Mouse (Mus musculus): ENCODE measurements around the gene Lama1. TPM values are rescaled to one million over a fixed set of nuclear protein-coding genes. Genes with fewer than 3 reads are reported as not detected.

Lama1 gene
- polyA plus RNA-seq (2011; ENCODE audit: insufficient read depth, insufficient read length, low replicate concordance, missing spikeins), result 0.13 TPM in 1 of 2 replicates, not detected in the other

DNA sequence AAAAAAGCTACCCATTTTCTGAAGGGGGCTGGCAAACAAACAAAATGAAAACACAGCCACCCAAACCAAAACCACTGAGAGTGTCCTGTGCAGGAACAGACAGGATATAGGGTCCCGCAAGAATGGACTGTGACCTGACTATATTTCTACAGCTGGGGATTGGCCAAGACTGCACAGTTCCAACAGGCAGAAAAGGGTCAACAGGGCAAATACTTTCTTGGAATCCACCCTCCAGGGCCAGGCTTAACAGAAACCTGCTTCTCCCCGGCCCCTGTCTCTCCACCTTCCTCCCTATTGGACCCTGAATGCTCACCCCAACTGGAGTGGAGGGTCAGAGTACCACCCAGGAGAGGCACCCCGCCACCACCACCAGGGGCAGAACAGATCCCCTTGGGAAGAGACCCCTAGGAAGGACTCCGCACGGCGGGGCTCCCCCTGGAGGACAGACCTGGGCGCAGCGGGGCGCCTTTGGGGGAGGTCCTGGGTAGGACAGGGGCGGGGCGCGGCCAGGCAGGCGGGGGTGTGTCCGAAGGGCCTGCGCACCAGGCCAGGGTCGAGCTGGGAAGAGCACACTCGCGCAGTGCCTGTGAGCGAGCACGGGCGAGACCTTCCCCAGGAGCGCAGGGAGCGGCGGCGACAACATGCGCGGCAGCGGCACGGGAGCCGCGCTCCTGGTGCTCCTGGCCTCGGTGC, at the start of gene Lama1:
TSS of gene Lama1 (plus strand) at position 566 of the 693 bp plus-strand sequence.
- TF ChIP-seq POLR2A (IDR thresholded peaks at IDR 0.05; ENCODE audit: borderline replicate concordance, control insufficient read depth, low read depth, low read length) (no peak), CTCF (IDR thresholded peaks at IDR 0.05; ENCODE audit: control insufficient read depth, insufficient read depth, low read length) (no peak)
- Histone ChIP-seq H3K4me1 (ENCODE audit: control insufficient read depth, insufficient read depth, low read length) (no peaks in the 10 kb centered on the region), H3K4me3 (replicated peaks; ENCODE audit: control insufficient read depth, low read depth, low read length) (no peak within 1 kb of the TSS), H3K27ac (ENCODE audit: control insufficient read depth, insufficient read depth, low read depth, low read length, poor library complexity) (no peak within 1 kb of the TSS)
- WGBS, result 2% methylated on average over 32 of the region's 32 CpGs

DNA sequence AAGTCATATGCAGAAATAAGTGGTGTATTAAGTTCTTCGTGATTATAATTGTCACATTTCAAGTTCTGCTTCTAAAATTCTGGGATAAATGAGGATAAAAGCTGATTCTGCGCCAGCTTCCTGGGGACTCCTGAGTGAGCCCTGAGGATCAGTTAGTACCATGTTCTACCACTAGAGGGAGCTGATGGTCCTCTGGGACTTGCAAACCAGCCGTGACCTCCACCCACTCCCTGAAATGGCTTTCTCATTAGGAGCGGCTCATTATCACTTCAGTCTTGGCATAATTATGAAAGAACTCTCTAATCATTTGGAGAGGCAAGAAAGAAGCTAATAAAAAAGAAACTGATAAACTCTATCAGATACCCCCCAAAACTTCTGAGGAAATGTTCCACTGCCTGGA, 45.6 kb upstream of the Lama1 start:
- no peak overlapping the region for H3K27ac ChIP-seq (ENCODE audit: control insufficient read depth, insufficient read depth, low read depth, low read length, poor library complexity)
- TF ChIP-seq CTCF (IDR thresholded peaks at IDR 0.05; ENCODE audit: control insufficient read depth, insufficient read depth, low read length) (peak; percentile 65), POLR2A (IDR thresholded peaks at IDR 0.05; ENCODE audit: borderline replicate concordance, control insufficient read depth, low read depth, low read length) (no peak)
- 15% methylated on average over 4 of the region's 4 CpGs for WGBS
- no peaks in the 10 kb centered on the region; the same call in 1 of the 2 replicates for H3K4me1 ChIP-seq (ENCODE audit: control insufficient read depth, insufficient read depth, low read length)
- H3K4me3 ChIP-seq (replicated peaks; ENCODE audit: control insufficient read depth, low read depth, low read length), result no peak overlapping the region

DNA sequence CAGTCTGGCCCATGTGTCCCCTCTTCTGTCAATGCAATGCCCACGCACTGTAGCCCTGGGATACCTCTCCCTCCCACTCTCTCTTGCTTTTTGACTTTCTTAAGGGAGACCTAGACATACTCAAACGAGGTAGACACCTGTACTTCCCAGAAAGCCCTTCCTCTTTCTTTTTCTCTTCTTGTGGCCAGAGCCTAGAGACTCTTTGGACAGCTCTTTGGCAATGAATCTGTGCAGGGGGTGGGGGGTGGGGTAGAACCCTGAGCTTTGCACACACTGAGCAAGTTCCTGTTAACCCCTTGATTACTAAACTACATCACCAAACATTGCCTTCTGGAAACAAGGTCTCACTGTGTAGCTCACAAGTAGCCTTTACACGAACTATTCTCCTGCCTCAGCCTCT, 32.8 kb upstream of the Lama1 start:
- H3K4me3 ChIP-seq (replicated peaks; ENCODE audit: control insufficient read depth, low read depth, low read length), result no peak overlapping the region
- H3K27ac ChIP-seq (ENCODE audit: control insufficient read depth, insufficient read depth, low read depth, low read length, poor library complexity), result no peak overlapping the region
- no peaks in the 10 kb centered on the region for H3K4me1 ChIP-seq (ENCODE audit: control insufficient read depth, insufficient read depth, low read length)
- 40% methylated on average over 3 of the region's 3 CpGs for WGBS
- no peak for TF ChIP-seq CTCF (IDR thresholded peaks at IDR 0.05; ENCODE audit: control insufficient read depth, insufficient read depth, low read length)
- no peak for TF ChIP-seq POLR2A (IDR thresholded peaks at IDR 0.05; ENCODE audit: borderline replicate concordance, control insufficient read depth, low read depth, low read length)

DNA sequence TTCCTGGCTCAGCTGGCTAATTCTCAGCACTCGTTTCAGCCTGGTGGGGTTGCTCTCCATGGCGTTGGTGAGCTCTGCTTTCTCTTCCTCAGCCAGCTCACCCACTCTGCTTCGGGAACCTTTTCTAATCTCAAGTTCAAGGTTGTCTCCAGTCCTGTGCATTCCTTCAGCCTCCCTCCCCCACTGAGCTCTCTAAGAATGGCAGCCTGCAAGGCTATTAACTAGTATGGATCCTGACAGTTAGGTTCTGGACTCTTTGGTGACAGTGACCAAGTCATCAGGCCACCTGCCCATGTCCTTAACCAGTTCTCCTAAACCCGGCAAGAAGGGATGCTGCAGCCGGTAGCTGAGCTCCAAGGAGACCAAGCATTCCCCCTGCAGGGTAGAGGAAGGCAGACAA, 30.1 kb upstream of the Lama1 start:
- WGBS, result 74% methylated on average over 5 of the region's 5 CpGs
- H3K4me3 ChIP-seq (replicated peaks; ENCODE audit: control insufficient read depth, low read depth, low read length), result no peak overlapping the region
- no peak for TF ChIP-seq CTCF (IDR thresholded peaks at IDR 0.05; ENCODE audit: control insufficient read depth, insufficient read depth, low read length)
- no peak for TF ChIP-seq POLR2A (IDR thresholded peaks at IDR 0.05; ENCODE audit: borderline replicate concordance, control insufficient read depth, low read depth, low read length)
- no peaks in the 10 kb centered on the region for H3K4me1 ChIP-seq (ENCODE audit: control insufficient read depth, insufficient read depth, low read length)
- no peak overlapping the region for H3K27ac ChIP-seq (ENCODE audit: control insufficient read depth, insufficient read depth, low read depth, low read length, poor library complexity)

DNA sequence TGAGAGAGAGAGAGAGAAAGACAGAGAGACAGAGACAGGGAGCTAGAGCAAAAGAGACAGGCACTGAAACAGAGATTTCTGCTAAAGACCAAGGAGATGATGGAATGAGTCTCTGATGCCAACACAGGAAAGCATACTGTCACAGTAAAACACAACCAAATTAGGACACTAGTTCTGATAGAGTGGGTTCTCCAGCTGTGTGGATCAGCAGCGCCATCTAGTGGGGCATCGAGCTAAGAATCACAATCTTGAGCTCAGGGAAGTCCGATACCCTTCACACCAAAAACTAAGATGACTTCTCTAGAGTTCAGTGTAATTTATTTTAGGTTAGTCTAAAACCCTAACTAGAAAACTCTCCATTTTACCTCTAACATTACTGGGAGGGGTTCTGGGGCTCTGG, 29.1 kb upstream of the Lama1 start:
- Histone ChIP-seq H3K4me1 (ENCODE audit: control insufficient read depth, insufficient read depth, low read length) (no peaks in the 10 kb centered on the region), H3K4me3 (replicated peaks; ENCODE audit: control insufficient read depth, low read depth, low read length) (no peak overlapping the region), H3K27ac (ENCODE audit: control insufficient read depth, insufficient read depth, low read depth, low read length, poor library complexity) (no peak overlapping the region)
- 6% methylated on average over 3 of the region's 3 CpGs for WGBS
- TF ChIP-seq CTCF (IDR thresholded peaks at IDR 0.05; ENCODE audit: control insufficient read depth, insufficient read depth, low read length) (peak; percentile 61), POLR2A (IDR thresholded peaks at IDR 0.05; ENCODE audit: borderline replicate concordance, control insufficient read depth, low read depth, low read length) (no peak)

DNA sequence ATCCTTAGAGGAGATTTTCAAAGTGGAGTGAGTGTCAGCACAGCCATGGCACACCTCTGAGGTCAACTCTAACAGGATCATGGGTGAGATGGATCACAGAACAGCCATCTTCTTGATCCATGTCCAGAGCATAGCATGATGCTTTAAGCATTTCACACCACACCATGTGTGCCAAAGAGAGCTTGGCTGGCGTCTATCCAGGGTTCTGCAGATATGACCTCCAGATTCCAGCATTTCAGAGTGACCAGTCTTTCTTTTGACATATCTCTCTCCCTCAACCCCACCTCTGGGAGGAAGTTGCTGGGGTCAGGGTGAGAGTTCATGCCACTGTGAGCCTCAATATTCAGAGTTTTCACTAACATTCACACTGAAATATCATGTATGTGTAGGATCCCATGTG, 18.5 kb upstream of the Lama1 start:
- no peak for TF ChIP-seq POLR2A (IDR thresholded peaks at IDR 0.05; ENCODE audit: borderline replicate concordance, control insufficient read depth, low read depth, low read length)
- TF ChIP-seq CTCF (IDR thresholded peaks at IDR 0.05; ENCODE audit: control insufficient read depth, insufficient read depth, low read length), result no peak
- H3K4me1 ChIP-seq (ENCODE audit: control insufficient read depth, insufficient read depth, low read length), result no peaks in the 10 kb centered on the region
- no peak overlapping the region for H3K4me3 ChIP-seq (replicated peaks; ENCODE audit: control insufficient read depth, low read depth, low read length)
- no peak overlapping the region for H3K27ac ChIP-seq (ENCODE audit: control insufficient read depth, insufficient read depth, low read depth, low read length, poor library complexity)
- WGBS, result 74% methylated on average over 1 of the region's 1 CpGs

DNA sequence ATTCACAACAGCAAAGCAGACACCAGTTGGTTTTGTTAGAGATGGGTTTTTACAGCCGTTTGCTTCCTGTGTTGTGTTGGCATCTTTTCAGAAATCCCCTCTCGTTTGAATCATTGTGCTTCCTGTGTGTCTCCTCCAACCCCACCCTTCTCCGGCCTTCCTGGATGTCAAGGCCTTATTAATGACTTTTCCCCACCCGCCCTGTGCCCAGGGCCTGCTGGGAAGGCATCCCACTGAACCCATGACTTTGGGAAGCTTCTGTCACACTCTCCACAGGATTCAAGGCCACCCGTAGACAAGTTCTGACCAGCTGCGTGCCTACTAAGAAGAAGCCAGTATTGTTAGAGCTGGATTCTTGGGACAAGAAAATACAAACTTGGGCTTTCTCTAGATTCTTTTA, 16.0 kb upstream of the Lama1 start:
- no peaks in the 10 kb centered on the region for H3K4me1 ChIP-seq (ENCODE audit: control insufficient read depth, insufficient read depth, low read length)
- WGBS, result 56% methylated on average over 6 of the region's 6 CpGs
- no peak overlapping the region for H3K27ac ChIP-seq (ENCODE audit: control insufficient read depth, insufficient read depth, low read depth, low read length, poor library complexity)
- TF ChIP-seq POLR2A (IDR thresholded peaks at IDR 0.05; ENCODE audit: borderline replicate concordance, control insufficient read depth, low read depth, low read length), result no peak
- no peak for TF ChIP-seq CTCF (IDR thresholded peaks at IDR 0.05; ENCODE audit: control insufficient read depth, insufficient read depth, low read length)
- H3K4me3 ChIP-seq (replicated peaks; ENCODE audit: control insufficient read depth, low read depth, low read length), result no peak overlapping the region

DNA sequence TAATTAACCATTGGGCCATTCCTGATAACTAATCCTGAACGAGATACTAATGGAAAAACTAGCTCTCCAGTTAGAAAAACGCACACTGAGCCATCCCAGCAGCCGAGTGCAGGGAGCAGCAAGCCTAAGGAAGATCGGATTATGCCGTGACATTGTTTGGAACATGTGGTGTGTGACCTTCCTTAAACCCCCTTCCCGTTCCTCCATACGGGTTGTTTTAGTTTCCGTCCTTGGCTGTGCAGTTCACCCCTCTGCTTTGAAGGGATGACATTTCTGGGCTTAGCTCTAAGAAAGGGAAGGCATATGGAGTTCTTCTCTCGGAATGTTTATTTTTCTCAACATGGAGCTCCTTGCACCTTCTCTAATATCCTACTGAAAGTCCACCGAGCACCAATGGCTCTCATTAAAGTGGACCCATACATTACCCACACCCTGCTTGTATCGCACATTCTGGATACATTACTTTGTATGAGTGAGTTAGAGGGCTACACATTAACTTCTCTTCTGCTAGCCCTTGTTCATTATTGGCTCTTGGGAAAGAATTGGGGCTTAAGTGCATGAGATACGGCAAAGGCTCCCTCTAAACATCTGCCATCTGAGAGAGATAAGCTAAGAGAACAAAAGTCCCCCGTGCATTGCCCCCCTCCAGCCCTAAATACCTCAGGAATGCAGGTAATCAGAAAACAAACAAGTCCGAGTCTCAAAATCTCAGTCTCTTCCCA, 11.9 kb upstream of the Lama1 start:
- Histone ChIP-seq H3K4me1 (ENCODE audit: control insufficient read depth, insufficient read depth, low read length) (no peaks in the 10 kb centered on the region), H3K27ac (ENCODE audit: control insufficient read depth, insufficient read depth, low read depth, low read length, poor library complexity) (no peak overlapping the region), H3K4me3 (replicated peaks; ENCODE audit: control insufficient read depth, low read depth, low read length) (no peak overlapping the region)
- TF ChIP-seq POLR2A (IDR thresholded peaks at IDR 0.05; ENCODE audit: borderline replicate concordance, control insufficient read depth, low read depth, low read length) (no peak), CTCF (IDR thresholded peaks at IDR 0.05; ENCODE audit: control insufficient read depth, insufficient read depth, low read length) (no peak)
- 75% methylated on average over 14 of the region's 14 CpGs for WGBS
